Mouse (Mus musculus) spleen, embryonic (tissue): ENCODE results near the gene Metap1.

Source experiments
- CTCF ChIA-PET: fragments of 350-600 bp; sonication (Branson Sonifier 250); formaldehyde crosslinking; loops from one replicate; lab custom pipeline; 2022; lab: Charles Lee

The Metap1 gene

DNA sequence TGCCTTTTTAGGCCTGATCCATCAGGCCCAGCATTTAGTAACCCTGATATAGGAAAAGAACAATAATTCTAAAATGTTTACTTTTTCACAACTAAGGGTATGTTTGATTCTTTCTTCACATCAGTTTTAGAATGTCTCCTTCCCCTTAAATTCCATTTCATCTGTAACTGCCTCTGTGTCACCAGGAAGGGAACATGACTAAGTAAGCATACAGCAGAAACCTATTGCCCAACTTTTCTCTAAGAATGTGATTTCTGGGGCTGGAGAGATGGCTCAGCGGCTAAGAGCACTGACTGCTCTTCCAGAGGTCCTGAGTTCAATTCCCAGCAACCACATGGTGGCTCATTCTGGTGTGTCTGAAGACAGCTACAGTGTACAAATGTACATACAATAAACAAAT lies 35.1 kb downstream of the Metap1 start:
- CTCF ChIA-PET: no interaction called here

- CTCF ChIA-PET: no interaction called here
Observed at GRCm38 (mm10) chr3:138452169-138452568, 37.1 kb downstream of the Metap1 start.

DNA sequence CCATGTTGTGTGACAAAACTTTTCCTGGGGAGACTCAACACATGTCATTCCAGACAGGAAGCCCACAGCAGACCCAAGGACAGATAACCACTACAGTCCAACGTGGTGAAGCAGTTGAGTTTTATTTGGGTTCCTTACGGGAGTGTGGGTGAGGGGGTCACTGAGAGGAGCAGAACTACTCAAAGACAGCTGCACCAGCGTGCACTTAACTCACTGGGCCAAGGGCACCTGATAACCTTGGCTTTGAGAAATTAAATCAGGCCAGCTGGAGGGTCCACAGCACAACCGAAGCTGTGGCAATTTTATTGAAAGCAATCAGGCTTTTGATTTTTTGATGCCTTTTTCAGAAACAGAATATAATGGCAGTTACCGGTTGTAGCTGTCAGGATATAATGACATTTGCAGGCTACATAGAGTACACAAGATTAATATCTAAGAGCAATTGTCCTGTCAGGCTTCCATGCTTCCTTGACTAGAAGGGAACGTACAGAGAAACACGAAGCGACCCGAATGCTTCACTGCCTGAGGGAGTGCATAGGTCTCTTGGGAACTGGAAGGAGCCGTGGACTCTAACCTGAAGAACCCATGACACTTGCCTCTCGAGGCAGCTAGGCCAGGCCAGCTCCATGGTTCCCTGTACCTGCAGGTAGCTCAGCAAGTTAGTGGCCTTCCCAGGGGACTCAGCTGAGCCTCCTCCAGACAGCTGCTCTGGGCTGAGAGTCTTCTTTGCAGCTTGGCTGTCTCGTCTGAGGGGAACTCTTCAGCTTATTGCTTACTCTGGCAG lies 41.0 kb downstream of the Metap1 start:
- CTCF ChIA-PET: no interaction called here

- CTCF ChIA-PET: interaction anchor here (1.4 kb wide), 1 partner anchor 45 kb away, joined by 5 read pairs; no protein-coding TSS in a partner anchor
Observed at GRCm38 (mm10) chr3:138443465-138443771, 45.9 kb downstream of the Metap1 start.

GRCm38 (mm10) chr3:138442612-138443464 lies 46.5 kb downstream of the Metap1 start, which contains the start of gene Adh5:
TSS of gene Adh5 (plus strand) at chr3:138443093.
- CTCF ChIA-PET: interaction anchor here (1.4 kb wide), 1 partner anchor 45 kb away, joined by 5 read pairs; no protein-coding TSS in a partner anchor

DNA sequence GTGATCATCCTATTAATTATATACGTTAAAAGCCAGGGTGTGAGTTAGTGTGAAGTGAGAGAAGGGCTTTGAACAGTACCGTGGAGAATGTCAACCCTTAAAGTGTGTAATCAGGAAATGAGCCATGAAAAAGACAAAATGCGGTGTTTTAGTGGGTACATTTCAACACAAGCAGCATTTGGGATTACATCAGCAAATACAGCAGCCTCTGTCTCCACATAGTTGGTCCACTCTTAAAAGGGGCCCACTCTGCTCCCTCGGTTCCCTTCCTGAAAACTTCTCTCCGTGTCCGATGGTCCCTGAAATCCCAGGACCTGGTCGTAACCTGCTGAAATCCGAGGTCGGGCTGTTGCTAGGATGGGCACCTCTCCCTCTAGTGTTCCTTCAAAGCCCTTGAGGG lies 47.1 kb downstream of the Metap1 start:
- CTCF ChIA-PET: no interaction called here

DNA sequence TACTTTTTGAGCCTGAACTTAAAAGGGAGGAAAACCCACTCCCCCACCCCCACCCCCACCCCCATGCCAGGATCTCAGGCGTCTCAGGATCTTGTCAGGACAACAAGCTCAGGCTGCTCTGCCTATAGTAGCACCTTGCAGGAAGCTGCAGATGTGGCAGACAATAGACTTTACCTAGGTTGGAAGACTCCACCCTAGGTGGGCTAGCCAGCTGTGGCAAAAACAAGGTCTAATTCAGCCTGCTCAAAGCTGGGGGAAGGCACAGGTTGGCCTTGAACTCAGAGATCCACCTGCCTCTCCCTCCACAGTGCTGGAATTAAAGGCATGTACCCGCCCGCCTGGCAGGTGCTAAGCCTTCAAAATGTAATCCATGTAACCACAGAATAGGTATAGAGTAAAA lies 50.6 kb downstream of the Metap1 start:
- CTCF ChIA-PET: no interaction called here

DNA sequence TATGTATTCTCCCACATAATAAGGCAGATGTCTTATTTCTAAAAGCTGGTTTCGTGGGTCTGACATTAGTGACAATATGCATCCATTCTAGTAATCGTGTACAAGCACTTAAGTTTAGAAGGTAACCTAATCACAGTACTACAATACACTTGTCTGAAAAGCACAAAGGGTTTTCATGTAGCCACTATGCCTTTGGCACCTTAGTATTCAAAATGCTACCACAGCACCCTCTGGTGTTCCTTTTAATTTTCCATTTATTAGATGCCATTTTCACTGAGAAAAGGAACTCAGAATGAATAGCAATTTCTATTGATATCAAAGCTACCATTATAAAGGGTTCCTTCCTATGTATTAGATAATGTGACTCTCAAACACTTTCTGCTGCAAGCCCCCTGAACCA lies 57.5 kb downstream of the Metap1 start:
- CTCF ChIA-PET: interaction anchor here (0.5 kb wide), 1 partner anchor 425 kb away, joined by 3 read pairs; no protein-coding TSS in a partner anchor

- CTCF ChIA-PET: no interaction called here
Observed at GRCm38 (mm10) chr3:138430360-138430976, 58.8 kb downstream of the Metap1 start.

- CTCF ChIA-PET: interaction anchor here (0.7 kb wide), 1 partner anchor 893 kb away, joined by 3 read pairs; no protein-coding TSS in a partner anchor
Observed at GRCm38 (mm10) chr3:138424247-138424646, 65.1 kb downstream of the Metap1 start.

DNA sequence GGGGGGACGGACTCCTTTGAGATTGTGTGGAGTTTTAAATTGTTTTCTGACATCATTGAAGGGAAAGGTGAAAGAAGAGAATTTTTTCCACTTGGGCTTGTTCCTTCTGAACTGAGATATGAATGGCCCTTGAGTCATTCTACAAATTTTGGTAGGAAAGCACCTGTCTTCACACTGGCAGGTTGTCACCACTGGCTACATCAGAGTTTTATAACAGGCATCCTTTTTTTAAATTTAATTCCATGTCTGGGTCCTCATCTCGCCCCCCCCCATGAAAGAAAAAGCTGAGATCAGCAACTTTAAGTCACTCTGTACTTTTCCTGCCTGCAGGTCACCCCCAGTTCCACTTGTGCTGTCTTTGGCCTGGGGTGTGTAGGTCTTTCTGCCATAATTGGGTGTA lies 65.7 kb downstream of the Metap1 start:
- CTCF ChIA-PET: no interaction called here

- CTCF ChIA-PET: no interaction called here
Observed at GRCm38 (mm10) chr3:138420385-138420784, 68.9 kb downstream of the Metap1 start.

DNA sequence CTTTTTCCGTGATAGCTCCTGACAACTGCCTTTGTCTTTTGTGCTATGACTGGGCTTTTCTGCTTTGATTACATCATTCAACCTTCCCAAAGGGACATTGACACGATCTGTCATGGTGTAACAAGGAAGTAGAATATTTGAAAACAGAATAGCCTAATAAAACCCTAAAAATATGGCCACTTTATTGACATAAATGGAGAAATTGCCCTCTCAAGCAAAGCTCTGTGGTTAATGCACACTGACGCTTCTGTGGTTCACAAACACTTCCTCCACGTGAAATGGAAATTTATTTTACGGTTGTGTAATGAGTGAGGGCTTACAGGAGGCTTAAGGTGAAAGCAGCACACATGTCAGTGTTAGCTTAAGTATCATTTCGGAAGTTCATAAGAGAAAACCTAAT lies 69.9 kb downstream of the Metap1 start:
- CTCF ChIA-PET: no interaction called here

GRCm38 (mm10) chr3:138415121-138415690 lies 74.1 kb downstream of the Metap1 start, which contains the start of gene Adh4:
TSS of gene Adh4 (plus strand) at chr3:138415466.
- CTCF ChIA-PET: no interaction called here

DNA sequence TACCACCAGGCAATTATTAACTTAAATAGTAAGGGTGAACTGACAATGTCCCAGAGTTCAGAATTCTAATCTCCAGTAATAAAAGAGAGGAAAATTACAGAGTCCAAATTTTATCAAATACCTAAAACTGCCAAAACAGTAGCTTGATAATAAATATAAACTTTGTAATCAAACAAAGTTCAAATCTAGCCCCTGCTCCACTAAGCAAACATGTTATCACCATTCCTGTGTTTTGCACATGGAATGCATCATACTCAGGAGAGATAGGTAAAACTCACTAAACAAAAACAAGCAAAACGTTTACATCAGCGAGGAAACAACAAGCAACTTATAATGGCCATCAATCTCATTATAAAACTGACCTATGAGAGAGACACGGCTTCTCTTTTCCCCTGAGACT lies 79.1 kb downstream of the Metap1 start:
- CTCF ChIA-PET: no interaction called here

GRCm38 (mm10) chr3:138409585-138409984 lies 79.7 kb downstream of the Metap1 start:
- CTCF ChIA-PET: no interaction called here
